Mouse (Mus musculus): ENCODE results near the gene Rmnd5b.
"Not testable (repeated sequence)": the region's sequence is repeated elsewhere in the genome, so short reads cannot be mapped to it uniquely, and the experiment has no call there.

Rmnd5b gene

DNA sequence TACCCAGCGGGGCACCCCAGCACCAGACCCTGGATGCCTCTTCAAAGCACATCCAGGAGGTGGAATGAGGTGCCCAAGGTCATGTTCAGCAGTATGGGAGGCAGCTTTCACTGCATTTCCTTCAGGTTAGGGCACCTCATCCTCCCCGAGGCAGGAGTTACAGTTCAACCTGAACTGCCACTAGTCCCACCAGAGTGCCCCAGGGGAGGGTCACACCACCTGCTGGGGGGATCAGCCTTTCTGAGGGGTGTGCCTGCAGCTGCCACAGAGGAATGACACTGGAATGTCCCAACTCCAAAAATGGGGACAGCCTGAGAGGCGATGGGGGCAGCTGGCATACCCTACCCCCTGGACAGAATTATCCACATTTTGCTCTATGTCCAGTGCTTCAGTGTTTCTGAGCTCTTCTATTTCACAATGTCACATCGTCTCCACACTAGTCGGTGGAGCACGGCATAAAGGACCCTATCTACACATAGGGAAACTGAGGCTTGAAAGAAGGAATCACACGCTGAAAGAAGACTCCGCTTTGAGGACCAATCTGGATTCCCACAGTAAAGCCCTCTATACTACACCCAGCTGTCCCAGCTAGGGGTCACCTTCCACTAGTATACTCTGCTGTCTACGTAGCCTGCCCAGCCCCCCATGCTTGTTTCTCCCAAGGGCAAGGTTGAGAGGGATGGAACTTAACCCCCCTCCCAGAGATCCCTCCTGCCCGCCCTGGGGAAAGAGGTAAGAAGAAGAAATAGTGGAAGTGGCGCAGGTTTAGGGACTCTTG, 13.6 kb upstream of the Rmnd5b start:
- no peak for DNase-seq

DNA sequence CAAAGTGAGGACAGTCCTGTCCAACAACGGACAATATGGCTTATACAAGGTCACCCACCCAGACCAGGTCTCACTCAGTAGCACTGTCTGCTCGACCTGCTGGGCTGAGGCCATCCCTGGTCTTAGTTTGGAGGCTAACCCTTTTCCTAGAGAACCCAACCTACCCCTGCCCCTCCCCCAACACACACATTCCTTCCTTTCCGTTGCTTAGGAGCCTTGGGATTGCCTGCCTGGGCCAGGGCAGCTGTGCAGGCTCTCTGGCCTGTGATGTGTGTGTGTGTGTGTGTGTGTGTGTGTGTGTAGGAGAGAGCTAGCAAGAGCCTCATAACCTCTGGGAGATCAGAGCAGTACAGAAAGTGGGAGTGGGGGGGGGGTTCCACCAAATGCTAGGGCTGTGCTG, 12.9 kb upstream of the Rmnd5b start:
- no peak for DNase-seq

DNA sequence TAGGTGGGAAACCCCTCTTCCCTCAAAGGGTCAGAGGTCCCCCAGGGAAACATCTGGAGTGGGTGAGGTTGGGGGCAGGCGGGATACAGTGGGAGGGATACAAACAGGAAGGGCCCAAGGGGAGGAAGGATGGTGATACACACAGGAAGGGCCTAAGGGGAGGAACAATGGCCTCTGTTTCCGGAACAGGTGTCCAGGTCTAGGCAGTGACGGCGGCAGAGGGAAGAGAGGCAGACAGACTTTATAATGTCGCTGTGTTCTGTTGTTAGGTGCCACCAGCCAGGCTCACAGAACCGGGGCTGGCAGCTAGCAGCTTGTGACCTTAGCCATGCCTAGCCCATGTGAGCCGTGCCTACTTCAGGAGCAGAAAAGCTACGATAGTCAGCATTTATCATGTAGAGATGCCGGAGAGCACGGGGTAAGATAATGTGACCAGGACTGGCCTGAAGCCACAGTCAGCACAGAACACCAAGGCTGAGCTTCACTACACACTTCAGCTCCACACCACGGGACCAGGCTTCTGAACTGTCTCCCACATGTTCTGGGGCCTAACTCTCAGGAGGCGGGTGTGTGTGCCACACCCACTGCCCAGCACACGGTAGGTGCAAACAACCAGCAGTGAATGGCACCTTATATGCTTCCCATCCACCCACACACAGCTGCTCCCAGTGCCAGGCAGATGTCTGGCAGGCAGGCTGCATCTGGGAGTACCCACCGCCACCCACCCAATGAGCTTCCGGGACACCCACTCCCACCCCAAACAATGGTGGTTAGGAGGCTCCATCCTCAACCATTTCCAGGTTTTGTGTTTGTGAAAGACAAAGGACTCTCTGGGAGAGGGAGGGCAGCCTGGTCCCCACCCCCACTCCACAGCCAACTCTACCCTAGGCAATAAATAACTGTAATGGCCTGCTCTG, 11.3 kb upstream of the Rmnd5b start:
- DNase-seq, result no peak

DNA sequence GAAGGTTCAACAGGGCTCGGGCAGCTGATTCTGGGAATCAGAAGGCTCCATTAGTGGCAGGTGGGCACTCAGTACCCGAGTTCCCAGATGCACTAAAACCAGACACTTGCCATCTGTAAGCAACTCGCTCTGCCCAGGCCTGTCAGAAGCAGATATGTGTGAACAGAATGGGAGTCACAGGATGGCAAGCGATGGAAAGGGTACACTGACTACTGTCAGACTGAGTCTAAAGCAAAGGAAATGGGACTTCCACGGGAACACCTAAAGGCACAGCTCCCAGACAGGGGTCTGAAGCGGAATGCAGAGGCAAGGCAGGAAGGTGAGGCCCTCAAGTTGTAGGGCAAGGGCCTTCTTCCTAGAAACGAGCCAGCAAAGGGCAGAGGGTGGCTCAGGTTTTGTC, 10.5 kb upstream of the Rmnd5b start:
- no peak for DNase-seq

DNA sequence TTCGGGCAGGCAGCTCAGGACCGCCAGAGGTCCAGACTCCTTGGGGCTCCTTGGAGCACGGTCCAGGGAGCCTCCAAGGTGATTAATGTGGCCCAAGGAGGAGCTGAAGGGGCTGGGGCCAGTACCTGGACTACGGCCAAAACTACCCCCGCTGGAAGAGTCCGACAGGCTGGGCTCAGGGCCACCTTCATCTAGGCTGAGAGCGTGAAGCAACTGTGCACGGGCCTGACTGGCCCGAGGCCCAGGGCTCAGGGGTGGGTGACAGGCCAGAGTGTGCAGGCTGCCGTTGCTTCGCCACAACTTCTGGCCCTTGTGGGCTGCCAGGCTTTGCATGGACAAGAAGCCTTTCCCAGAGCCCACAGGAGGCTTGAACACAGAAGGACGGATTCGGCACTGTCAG, 9.6 kb upstream of the Rmnd5b start:
- DNase-seq, result no peak

DNA sequence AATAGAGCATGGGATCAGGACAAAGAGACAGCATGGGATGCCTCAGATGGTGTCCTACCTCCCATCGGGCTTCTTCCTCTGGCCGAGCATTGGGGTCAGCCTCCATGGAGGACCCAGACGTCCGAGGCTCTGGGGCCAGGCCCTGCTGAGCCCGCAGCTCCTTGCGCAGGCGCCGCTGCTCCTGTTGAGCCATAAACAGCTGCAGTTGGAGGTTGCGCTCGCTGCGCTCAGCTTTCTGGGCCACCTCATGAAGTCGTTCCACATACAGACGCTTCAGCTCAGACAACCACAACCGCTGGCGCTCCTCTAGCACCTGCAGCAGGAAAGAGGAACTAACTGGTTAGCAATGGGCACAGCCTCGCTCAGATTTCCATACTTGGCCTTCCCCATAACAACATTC, 8.5 kb upstream of the Rmnd5b start:
- DNase-seq, result no peak

DNA sequence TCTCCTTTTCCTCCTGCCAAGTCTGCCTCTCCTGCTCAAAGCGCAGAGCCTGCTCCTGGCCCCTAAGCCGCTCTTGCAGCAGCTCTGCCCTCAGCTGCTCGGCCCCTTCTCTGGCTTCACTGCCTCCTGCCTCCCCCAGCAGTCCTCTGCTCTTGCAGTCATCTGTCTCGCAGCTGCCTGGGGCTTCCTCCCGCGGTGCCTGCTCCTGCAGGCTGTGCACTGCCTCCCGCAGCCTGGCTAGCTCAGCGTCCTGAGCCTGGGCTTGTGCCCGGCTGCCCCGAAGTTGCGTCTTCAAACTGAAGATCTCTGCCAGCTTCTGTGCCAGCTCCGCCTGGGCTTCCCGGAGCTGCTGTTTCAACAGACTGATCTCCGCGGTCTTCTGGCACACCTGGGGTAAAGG, 8.1 kb upstream of the Rmnd5b start:
- peak; percentile 45 for DNase-seq

DNA sequence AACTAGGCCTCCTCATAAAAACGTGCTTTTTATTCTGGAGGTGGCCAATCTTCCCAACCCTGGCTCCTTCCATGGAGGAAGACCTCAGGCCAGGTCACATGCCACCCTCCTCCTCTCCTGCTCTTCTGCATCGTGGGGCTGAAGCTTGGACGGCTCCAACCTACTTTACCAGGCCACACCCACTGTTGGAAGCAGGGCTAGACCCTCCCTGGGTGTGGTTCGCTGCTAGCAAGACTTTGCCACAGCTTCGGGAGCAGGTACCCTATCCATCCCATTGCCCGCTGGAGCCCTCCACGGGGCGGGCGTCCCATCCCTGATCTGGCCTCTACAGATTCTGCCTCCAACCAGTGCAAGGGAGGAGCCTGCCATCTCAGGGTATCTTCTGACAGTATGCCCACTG, 7.5 kb upstream of the Rmnd5b start:
- no peak for DNase-seq

DNA sequence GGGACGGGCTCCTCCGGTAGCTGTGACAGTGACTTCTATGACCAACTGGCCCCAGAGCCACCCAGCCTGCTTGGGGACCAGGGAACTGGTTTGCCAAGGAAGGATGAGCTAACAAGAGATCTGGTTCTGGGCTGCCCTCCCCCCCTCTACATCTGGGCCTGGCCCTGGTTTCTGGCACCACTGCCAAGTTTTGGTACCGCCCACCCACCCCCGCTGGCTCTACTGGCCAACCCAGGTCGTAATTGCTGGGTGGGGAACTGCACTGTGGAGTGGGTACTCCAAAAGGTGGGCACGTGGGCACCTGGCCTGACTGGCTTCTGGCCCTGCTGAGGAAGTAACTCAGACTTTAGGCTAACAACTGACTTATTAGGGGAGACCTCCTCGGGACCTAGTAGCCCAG, 5.1 kb upstream of the Rmnd5b start:
- DNase-seq, result no peak

DNA sequence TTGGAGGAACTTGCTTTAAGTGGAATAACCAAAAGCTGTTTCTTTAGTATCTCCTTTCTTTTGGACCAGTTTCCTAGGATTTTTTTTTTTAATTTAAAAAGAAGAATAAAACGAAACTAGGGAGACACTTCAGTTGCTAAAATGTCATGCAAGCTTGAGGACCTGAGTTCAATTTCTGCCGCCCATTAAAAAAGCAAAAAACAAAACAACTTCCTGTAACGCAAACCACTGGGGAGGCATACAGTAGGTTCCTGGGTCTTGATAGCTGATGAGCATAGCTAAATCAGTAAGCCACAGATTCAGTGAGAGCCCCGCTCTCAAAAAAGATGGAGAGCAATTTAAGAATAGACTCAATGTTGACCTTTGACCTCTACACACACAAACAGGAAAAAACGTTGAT, 2.8 kb upstream of the Rmnd5b start:
- DNase-seq, result no peak

DNA sequence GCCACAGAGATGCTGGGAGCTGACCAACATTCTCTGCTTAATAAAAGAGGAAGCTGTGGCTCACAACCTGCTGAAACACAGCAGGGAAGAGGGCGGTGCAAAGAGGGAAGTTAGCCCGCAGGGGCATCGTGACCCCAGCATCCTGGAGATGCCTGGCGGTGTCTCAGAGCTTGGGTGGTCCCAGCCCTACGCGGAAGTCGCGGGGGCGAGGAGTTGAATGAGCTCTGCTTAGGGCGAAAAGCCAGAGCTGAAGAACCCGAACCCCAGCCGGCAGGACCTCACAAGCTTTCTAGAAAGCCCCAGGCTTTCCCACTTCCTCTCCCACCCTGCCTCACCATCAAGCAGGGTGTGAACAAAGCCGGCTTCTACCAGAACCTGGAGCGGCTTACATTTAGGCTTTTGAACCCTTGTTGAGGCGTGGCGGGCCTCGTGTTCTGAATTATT, 2.3 kb upstream of the Rmnd5b start:
- DNase-seq, result no peak

DNA sequence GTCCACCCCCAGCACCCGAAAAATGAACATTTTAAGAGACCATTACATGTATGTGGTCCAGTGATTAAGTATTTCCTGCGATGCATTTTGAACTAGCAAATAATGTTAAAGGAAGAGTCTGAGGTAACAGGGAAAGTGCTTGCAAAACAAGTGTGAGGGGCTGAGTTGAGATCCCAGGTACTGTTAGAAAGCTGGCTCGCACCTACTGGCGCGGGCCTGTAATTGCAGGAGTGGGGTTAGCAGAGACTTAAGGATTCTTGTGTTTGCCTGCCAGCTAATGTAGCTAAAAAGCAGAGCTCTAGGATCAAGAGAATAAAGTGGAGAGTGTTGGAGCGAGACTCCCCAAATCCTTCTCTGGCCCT, 608 bp upstream of the Rmnd5b start:
- peak; percentile 51 for DNase-seq

DNA sequence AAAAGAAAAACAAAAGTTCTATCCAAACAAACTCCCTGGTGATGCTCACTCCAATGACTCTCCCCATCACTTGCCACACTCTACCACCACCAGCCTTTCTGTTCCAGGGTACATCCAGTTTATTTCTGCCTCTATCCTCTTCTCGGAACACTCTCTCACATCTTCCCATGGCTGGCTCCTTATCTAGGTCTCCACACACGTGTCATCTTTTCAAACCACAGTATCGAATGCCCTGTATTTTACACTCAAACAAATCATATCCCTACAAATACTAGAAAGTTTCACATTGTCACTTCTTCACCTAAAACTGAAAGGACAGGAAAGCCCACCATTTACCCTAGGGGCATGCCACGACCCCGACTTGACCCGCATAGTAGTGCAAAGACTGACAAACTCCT, 570 bp downstream of the Rmnd5b start:
- DNase-seq, result no peak

DNA sequence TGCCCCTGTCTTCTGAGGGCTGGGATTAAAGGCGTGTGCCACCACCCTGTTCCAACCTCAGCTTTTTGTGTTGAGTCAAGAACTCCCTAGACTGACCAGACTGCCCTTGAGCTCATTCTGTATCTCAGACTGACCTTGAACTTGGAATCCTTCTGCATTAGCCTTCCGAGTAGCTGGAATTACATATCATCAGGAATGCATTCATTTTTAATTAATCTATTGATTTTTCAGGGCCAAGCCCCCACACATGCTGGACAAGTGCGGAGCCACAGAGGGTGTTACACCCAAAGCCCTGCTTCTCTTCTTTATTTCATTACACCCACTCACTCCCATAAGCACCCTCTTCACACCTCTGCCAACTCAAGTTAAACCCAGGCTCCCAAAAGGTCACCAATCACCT, 2.0 kb downstream of the Rmnd5b start:
- no peak for DNase-seq

DNA sequence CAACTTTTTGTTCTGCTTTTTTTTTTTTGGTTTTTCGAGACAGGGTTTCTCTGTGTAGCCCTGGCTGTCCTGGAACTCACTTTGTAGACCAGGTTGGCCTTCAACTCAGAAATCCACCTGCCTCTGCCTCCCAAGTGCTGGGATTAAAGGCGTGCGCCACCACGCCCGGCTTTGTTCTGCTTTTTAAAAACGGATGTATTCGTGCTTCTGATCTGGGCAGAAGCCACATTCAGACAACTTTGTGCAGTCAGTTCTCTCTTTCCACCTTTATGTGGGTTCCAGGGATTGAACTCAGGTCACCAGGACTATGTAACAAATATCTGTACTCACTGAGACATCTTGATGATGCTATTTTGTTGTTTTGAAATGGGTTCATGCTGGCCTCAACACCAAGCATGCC, 2.5 kb downstream of the Rmnd5b start:
- DNase-seq, result not testable (repeated sequence)

DNA sequence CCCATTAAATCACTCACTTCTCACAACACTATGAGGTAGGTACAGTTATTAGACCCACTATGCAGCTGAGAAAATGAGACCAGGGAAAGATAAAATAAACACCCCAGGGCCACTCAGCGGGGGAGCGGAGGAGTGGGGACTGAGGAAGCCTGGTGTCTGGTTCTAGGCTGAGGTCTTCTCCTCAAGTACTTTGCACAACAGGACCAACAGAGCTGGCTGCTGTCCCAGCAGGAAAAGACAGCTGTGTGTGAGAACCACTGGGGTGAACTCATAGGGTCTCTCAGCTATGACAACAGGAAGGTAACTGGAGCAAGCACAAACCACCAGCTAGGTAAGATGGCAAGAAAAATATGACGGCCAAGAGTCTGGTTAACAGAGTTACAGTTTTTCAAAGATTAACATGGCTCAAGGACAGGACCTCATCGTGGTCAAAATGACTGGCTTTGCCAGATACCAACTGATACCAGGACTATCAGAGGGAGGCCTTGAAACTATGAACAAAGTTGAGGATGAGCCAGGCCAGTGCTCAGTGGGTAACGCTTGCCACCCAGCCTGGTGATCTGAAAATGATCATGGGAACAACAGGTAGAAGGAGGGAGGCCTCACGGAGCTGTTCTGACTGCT, 3.5 kb downstream of the Rmnd5b start:
- no peak for DNase-seq

DNA sequence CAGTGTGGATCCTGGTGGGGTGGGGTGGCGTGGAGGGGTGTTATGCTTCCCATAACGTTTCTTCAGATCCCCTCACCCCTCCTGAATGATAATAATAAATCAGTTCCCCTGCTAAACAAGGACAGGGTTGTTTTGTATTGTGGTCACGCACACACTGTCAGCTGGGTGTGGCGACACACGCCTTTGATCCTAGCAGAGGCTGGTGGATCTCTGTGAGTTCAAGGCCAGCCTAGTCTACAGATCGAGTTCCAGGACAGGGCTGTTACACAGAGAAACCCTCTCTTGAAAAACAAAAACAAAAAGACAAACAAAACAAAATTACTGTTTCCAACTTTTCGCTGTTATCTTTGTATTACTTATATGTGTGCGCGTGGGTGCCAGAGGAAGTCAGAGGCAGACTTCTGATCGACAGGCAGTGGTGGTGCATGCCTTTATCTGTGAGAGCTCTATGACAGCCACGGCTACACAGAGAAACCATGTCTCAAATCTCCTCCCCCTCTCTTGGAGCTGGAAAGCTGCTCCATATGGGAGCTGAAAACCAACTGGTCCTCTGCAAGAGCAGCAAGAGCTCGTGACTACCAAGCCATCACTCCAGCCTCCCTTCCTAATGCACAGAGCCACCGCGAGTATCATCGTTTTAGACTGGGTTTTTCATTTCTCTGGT, 5.9 kb downstream of the Rmnd5b start:
- no peak for DNase-seq

DNA sequence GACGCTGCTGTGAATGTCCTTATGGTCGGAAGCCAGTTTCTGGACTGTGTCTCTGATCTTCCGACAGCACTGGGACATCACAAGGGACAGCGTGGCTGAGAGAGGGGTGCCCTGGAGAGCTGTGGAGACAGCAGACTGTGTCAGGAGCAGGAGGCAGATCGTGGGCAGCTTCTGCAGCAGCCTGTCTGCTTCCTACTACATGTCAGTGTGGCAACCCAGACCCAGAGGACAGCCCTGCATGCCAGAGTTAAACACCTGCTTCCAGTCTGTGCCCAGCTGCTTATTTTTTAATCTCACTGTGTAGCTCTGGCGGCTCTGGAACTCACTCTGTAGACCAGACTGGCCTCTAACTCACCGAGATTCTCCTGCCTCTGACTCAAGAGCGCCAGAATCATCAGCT, 7.8 kb downstream of the Rmnd5b start:
- DNase-seq, result no peak

DNA sequence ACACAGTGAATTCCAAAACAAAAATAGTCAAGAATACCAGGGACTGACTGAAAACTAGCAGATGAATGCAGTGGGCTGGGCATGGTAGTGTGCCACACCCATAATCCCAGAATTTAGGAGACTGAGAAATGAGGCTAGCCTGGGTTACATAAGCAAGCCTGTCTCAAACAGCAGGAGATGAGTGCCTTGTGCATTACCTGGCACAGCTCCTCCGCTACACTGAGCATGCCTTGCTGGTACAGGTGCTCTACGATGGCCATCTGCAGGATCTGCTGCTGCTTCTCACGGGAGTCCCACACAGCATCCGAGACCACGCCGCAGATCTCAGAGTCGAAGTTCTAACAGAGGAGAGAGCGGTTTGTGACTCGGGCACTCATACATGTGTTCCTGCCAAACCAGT, 8.3 kb downstream of the Rmnd5b start:
- DNase-seq, result peak; percentile 41

DNA sequence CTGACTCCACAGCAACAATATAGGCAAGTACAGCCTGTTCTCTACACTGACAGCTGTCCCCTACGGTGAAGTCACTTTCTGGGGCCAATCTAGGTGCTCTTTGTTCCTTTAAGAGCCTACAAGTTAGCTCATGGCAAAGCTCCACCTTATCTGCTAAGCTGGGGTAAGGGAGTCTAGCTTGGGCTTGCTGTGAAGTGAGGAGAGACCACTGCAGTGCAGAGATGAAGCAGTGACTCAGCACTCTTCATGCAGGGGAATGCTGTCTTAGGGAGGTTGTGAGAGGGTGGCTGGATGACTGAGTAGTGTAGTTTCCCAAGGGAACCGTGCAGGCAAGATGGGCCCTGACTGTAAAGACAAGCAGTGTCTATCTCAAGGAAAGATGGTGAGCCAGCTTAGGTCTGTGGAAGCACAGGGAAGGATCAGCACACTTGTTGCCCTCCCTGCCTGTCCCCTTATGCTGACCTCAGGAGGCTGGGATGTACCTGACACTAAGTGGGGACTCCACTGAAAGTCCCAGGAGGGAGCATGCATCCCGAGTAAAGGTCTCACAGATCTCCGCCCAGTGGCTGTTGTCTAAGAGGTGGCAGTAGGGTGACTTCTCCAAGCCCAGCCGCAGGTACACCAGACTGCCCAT, 10.4 kb downstream of the Rmnd5b start:
- DNase-seq, result no peak

DNA sequence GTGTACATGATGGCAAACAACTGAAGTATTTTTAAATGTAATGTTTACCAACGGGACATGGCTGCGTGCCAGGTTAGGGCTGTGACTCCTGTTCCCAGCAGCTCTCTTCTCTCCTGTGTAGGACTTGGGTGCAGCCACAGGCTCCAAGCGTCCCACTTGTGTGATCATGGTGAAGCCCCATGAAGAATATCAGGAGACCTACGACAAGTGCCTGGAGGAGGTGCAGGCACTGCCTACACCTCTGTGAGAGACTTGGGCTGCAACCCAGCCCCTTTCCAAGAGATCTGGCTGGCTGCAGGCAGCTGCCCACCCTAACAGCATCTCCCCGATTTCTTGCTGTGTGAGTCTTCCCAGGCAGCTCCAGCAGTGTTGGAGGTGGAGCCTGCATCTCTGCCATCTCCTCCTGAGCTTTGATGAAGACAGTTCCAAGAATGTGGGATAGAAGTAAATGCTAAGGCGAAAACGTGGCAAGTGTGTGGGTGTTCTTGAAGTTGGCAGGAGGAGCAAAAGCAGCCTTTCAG, 12.7 kb downstream of the Rmnd5b start:
- DNase-seq, result no peak

DNA sequence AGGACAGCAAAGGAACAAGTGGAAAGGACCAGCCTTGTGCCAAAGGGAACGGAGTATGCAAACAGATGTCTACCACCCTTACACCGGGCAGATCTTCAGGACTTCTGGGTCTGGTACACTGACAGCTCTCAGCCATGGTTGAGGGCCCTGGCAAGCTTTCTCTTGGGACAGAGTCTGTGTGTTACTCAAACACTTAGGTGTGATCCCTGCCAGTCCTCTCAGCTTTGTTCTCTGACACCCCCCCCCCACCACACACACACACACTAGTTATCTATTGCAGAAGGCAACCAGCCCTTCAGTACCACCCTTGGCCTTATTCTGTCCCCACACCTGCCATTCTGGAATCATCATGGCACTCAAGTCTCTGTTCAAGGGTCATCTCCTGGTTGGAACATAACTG, 13.9 kb downstream of the Rmnd5b start:
- no peak for DNase-seq

DNA sequence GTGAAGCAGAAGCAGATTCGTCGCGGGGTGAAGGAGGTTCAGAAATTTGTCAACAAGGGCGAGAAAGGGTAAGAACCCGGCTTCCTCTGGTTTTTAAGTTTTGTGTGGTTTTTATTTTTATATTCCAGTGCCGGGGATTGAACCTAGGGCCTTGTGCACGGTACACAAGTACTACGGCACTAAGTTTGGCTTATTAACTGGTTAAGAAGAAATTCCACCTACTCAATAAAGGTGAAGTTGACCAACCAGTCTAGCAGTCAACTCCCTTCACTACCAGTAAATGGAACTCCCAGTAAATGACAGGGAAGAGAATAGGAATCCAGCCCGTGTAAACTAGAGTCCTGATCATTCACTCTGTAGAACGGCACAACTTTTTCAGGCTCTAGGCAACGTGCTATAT, 15.6 kb downstream of the Rmnd5b start:
- DNase-seq, result no peak

All from cerebellum, adult 11 months (tissue).